Mouse (Mus musculus) erythroblast, embryonic 14.5 days (primary cell): ENCODE data around the gene Ptrh1. TPM values are rescaled to one million over a fixed set of nuclear protein-coding genes. Genes with fewer than 3 reads are reported as not detected.

ENCODE experiments used
- H3K27me3 ChIP-seq: 2 replicates; pipeline ENCODE4 v1.6.1; 2012; ENCODE audit warnings: inconsistent platforms; ENCODE audit not compliant: control insufficient read depth
- H3K36me3 ChIP-seq: 2 replicates; pipeline ENCODE4 v1.6.1; 2012; ENCODE audit warnings: mild to moderate bottlenecking, inconsistent platforms; ENCODE audit not compliant: control insufficient read depth
- H3K4me1 ChIP-seq: 2 replicates; pipeline ENCODE4 v1.6.1; 2012; ENCODE audit warnings: inconsistent platforms; ENCODE audit not compliant: control insufficient read depth
- H3K4me3 ChIP-seq: replicated peaks from 2 replicates; pipeline ENCODE3; 2012; ENCODE audit warnings: moderate library complexity, mild to moderate bottlenecking, inconsistent platforms
- H3K9me3 ChIP-seq: 2 replicates; pipeline ENCODE4 v1.6.1; 2012; ENCODE audit warnings: low read length, inconsistent platforms, mixed read lengths; ENCODE audit not compliant: control insufficient read depth
- GATA1 ChIP-seq: IDR thresholded peaks from 2 replicates; pipeline ENCODE4 v1.6.1; 2012; ENCODE audit warnings: low read length, inconsistent platforms, mixed read lengths
- TAL1 ChIP-seq: IDR thresholded peaks from 3 replicates; pipeline ENCODE4 v1.6.1; 2012; ENCODE audit warnings: low read length, inconsistent platforms, mixed read lengths
- polyA plus RNA-seq: library from polyadenylated mRNA; stranded (reverse); fragments of >175 nt; gene quantifications from 2 replicates; pipeline ENCODE4 v1.2.3, GENCODE M21; 2012

Ptrh1 gene
- polyA plus RNA-seq, 1 experiment = not detected

- H3K4me3 ChIP-seq = no peak overlapping the region
- H3K9me3 ChIP-seq = no peaks in the 10 kb centered on the region
- H3K4me1 ChIP-seq = peaks cover 14% of the 10 kb centered on the region
- H3K36me3 ChIP-seq = peaks cover 31% of the 10 kb centered on the region
- TF ChIP-seq TAL1 (no peak), GATA1 (no peak)
- no peaks in the 10 kb centered on the region for H3K27me3 ChIP-seq
Observed at GRCm38 (mm10) chr2:32763353-32763752, 12.2 kb upstream of the Ptrh1 start.

DNA sequence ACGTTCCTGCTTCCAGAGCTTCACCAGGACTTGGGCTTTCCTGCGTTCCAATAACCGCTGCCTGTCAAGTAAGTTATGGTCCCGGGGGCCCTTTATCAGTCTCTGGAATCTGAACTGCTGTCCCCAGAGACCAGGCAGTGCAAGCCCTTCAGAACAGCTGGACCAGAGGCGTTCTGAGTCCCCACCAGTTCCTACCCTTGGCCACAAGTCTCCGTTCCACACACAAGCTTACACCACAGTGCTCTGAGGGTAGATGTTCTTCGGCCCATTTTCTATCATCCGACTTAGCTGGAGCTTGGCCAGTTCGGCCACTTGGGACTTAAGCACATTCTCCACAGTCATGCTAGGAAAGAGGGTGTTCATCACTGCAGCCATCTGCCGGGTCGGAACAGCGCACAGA lies 8.3 kb upstream of the Ptrh1 start:
- Histone ChIP-seq H3K27me3 (no peaks in the 10 kb centered on the region), H3K36me3 (peaks cover 6% of the 10 kb centered on the region; the same call in 1 of the 2 replicates), H3K9me3 (no peaks in the 10 kb centered on the region), H3K4me1 (peaks cover 28% of the 10 kb centered on the region), H3K4me3 (no peak overlapping the region)
- TF ChIP-seq GATA1 (0 out of 2 replicates have a peak, but pooled peaks have one; percentile 7), TAL1 (no peak)

DNA sequence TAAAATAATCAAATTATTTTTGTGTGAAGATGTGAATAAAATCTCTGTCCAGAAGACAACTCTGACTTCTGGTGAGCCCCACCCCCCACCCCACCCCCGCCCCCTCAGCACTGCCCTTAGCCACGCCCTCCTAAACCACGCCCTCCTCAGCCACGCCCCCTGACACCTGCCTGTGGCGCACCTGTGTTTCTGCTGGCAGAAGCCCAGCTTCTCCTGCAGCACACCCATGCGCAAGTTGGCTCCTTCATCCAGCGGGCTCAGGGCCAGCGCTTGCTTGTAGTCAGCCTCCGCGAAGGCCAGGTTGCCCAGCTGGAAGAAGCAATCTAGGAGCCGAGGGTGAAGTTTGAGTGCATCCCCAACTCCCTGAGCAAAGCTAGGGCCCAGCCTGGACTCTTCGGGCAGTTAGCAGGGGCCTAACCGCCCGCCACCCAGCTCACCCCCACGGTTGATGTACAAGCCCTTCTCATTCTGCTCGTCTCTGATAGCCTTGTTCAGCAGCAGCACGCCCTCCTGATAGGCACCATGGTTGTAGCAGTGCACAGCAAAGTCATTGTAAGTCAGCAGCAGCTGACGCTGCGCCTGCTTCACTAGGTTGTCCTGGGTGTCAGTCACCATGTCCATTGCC lies 6.8 kb upstream of the Ptrh1 start:
- no peak for TF ChIP-seq GATA1
- no peak for TF ChIP-seq TAL1
- Histone ChIP-seq H3K27me3 (no peaks in the 10 kb centered on the region), H3K36me3 (no peaks in the 10 kb centered on the region), H3K4me3 (no peak overlapping the region), H3K4me1 (peaks cover 29% of the 10 kb centered on the region), H3K9me3 (no peaks in the 10 kb centered on the region)

DNA sequence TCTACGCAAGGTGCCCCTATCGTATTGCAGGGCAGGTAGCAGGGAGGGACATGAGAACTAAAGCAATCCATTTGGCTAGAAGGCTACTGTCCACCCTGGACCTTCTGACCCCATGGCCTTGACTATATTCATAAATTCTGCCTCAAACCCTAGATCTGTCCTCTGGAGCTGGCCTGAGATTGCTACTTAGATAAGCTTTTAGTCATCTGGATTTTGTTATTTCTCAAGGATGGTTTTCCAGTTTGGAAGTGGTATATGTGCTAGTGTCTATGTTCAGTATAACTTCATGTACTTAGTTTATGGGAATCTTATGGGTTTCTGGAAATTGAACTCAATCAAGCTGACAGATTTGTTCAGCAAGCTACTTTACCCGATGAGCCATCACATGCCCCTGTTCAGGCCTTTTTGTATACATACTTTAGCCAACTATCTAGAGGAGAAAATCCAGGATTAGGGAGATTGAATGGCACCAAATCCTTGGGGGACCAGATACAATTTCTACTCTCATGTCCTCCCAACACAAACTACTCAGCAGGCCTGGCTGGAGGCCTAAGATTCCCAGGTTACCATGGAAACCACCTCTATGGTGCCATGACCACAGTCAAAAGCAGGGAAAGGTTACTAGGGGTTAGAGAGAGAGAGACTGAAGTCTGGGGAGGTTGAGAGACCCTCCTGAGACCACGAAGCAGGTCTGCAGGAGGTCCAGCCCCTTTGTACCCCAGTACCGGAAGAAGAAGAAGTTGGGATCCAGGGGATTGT lies 6.1 kb upstream of the Ptrh1 start:
- Histone ChIP-seq H3K27me3 (no peaks in the 10 kb centered on the region), H3K4me1 (peaks cover 30% of the 10 kb centered on the region), H3K9me3 (no peaks in the 10 kb centered on the region), H3K4me3 (no peak overlapping the region), H3K36me3 (no peaks in the 10 kb centered on the region)
- peak; percentile 66 for TF ChIP-seq GATA1
- no peak for TF ChIP-seq TAL1

DNA sequence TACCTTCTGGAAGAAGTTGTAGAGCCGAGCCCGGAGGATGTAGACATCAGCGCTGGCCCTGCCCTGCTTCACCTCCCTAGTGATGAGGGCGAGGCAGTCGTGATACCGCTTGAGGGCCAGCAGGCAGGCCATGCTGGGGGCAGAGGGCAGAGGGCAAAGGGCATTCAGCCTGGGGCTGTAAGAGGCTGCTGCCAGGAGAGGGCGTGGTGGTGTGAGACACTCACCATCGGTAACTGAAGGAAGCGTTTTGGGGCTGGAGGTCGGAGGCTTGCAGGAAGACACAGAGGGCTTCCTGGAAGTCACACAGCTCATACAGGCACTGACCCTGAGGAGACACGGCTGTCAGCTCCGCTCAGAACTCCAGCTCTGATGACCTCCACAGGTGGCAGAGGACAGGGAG lies 3.7 kb upstream of the Ptrh1 start:
- no peaks in the 10 kb centered on the region for H3K9me3 ChIP-seq
- TF ChIP-seq TAL1 (no peak), GATA1 (no peak)
- peaks cover 52% of the 10 kb centered on the region for H3K4me1 ChIP-seq
- no peak overlapping the region for H3K4me3 ChIP-seq
- H3K36me3 ChIP-seq = no peaks in the 10 kb centered on the region
- H3K27me3 ChIP-seq = no peaks in the 10 kb centered on the region

DNA sequence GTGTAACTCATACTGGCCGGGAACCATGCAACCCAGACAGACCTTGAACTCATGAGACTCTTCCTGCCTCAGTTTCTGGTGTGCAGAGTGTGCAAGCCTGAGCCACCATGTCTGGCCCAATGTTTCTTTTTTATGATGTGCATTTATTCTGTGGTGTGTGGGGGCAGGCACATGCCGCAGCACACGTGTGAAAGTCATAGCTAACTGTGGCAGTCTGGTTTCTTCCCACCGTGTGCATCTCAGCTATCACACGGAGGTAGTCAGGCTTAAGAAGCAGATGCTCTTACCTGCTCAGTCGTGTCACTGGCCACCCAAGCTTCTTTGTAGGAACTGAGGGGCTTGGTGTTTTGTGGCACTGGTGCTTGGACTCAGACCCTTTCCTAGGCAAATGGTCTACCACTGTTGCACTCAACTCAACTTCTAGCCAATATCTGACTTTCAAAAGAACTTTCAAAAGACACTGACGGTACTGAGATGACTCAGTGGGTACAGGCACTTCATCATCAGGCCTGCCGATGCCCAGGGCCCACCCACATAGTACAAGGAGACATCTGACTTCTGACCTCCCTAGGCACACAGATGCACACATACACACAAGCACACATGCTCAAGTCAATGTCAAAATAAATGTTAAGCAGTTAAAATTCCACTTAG lies 2.8 kb upstream of the Ptrh1 start:
- H3K27me3 ChIP-seq = no peaks in the 10 kb centered on the region
- no peak overlapping the region for H3K4me3 ChIP-seq
- H3K4me1 ChIP-seq = peaks cover 48% of the 10 kb centered on the region
- no peaks in the 10 kb centered on the region for H3K9me3 ChIP-seq
- H3K36me3 ChIP-seq = no peaks in the 10 kb centered on the region
- TF ChIP-seq TAL1 (no peak), GATA1 (no peak)

- H3K4me3 ChIP-seq = peak overlapping the region; percentile 75
- TF ChIP-seq TAL1 = no peak
- TF ChIP-seq GATA1 = no peak
- H3K9me3 ChIP-seq = no peaks in the 10 kb centered on the region
- no peaks in the 10 kb centered on the region for H3K36me3 ChIP-seq
- no peaks in the 10 kb centered on the region for H3K27me3 ChIP-seq
- H3K4me1 ChIP-seq = peaks cover 32% of the 10 kb centered on the region
Observed at GRCm38 (mm10) chr2:32776192-32776591, 606 bp downstream of the Ptrh1 start.

GRCm38 (mm10) chr2:32778081-32778480 lies 2.5 kb downstream of the Ptrh1 start:
- peaks cover 25% of the 10 kb centered on the region for H3K4me1 ChIP-seq
- no peak overlapping the region for H3K4me3 ChIP-seq
- no peak for TF ChIP-seq TAL1
- no peak for TF ChIP-seq GATA1
- H3K36me3 ChIP-seq = no peaks in the 10 kb centered on the region
- no peaks in the 10 kb centered on the region for H3K9me3 ChIP-seq
- no peaks in the 10 kb centered on the region for H3K27me3 ChIP-seq

DNA sequence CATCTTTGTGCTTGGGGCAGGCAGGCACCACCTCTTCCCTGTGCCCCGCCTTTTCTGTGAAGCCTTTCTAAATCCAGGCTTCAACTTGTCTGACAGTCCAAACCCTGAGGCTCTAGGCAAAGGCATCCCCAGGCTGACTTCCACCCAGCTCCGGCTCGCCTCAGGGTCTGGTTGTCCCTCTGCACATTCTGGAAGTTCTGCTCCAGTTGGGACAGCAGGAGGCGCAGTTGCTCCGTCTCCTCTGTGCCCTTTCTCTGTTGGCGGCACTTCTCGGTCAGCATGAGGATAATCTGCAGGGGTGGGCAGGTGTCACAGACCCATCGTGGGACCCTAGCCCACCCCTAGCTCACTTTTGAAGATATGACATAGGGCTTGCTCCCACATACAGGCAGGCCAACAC lies 3.5 kb downstream of the Ptrh1 start:
- Histone ChIP-seq H3K27me3 (no peaks in the 10 kb centered on the region), H3K9me3 (no peaks in the 10 kb centered on the region), H3K4me1 (peaks cover 25% of the 10 kb centered on the region), H3K36me3 (no peaks in the 10 kb centered on the region), H3K4me3 (no peak overlapping the region)
- TF ChIP-seq GATA1 = no peak
- no peak for TF ChIP-seq TAL1
